Mouse (Mus musculus) midbrain, embryonic 16.5 days (tissue): ENCODE measurements around the gene Kremen2. TPM values are rescaled to one million over a fixed set of nuclear protein-coding genes. Genes with fewer than 3 reads are reported as not detected.

Experiments used
- ATAC-seq: fragments of 200-750 bp; cut with Nextera tagmentation; 2 replicates; pipeline ENCODE4 v1.8.0; 2017; ENCODE audit warnings: moderate TSS enrichment
- H3K27ac ChIP-seq: fragments of 300-500 bp; sonication (generic); 2 replicates; pipeline ENCODE4 v1.5.1; 2014; ENCODE audit warnings: mild to moderate bottlenecking, low read length, mixed read lengths
- H3K27me3 ChIP-seq: fragments of 300-500 bp; sonication (generic); 2 replicates; pipeline ENCODE4 v1.6.1; 2014; ENCODE audit warnings: low read depth, low read length, mixed read lengths; ENCODE audit not compliant: control insufficient read depth, insufficient read depth
- H3K36me3 ChIP-seq: fragments of 300-500 bp; sonication (generic); 2 replicates; pipeline ENCODE4 v1.6.1; 2014; ENCODE audit warnings: mild to moderate bottlenecking, low read length, moderate library complexity, mixed read lengths; ENCODE audit not compliant: control insufficient read depth, insufficient read depth
- H3K4me1 ChIP-seq: fragments of 300-500 bp; sonication (generic); 2 replicates; pipeline ENCODE4 v1.6.1; 2014; ENCODE audit warnings: mild to moderate bottlenecking, low read length, mixed read lengths; ENCODE audit not compliant: control insufficient read depth, insufficient read depth
- H3K4me2 ChIP-seq: fragments of 300-500 bp; sonication (generic); 2 replicates; pipeline ENCODE4 v1.6.1; 2014; ENCODE audit warnings: mild to moderate bottlenecking, low read length, mixed read lengths
- H3K4me3 ChIP-seq: fragments of 300-500 bp; sonication (generic); 2 replicates; pipeline ENCODE4 v1.5.1; 2014; ENCODE audit warnings: low read depth, mild to moderate bottlenecking, low read length, moderate library complexity, mixed read lengths
- H3K9ac ChIP-seq: fragments of 300-500 bp; sonication (generic); 2 replicates; pipeline ENCODE4 v1.6.1; 2014; ENCODE audit warnings: low read depth, low read length, mixed read lengths
- H3K9me3 ChIP-seq: fragments of 300-500 bp; sonication (generic); replicated peaks from 2 replicates; pipeline ENCODE4 v1.6.1; 2014; ENCODE audit warnings: mild to moderate bottlenecking, low read length, mixed read lengths; ENCODE audit not compliant: control insufficient read depth, poor library complexity, severe bottlenecking
- WGBS: fragments of 180-500 bp; shearing (Covaris S2); extraction: QIAGEN DNeasy Blood & Tissue Kit; methylation state at CpG from one replicate; pipeline ENCODE4 v1.1.7; 2014; 5-methylcytosine and 5-hydroxymethylcytosine counted together
- polyA plus RNA-seq: library from polyadenylated mRNA; unstranded; fragments of >200 nt; fragmentation: Nextera tagmentation; extraction: Ambion mirVana; gene quantifications from 2 replicates; pipeline ENCODE4 v1.2.1, GENCODE M21; 2015

The Kremen2 gene
- polyA plus RNA-seq, 1 experiment from 2014 or later: 1.6 TPM

- H3K9me3 ChIP-seq: no peaks in the 10 kb centered on the region
- H3K27me3 ChIP-seq: peaks cover 24% of the 10 kb centered on the region
- H3K4me1 ChIP-seq: peaks cover 13% of the 10 kb centered on the region
- H3K4me2 ChIP-seq: no peak overlapping the region
- H3K9ac ChIP-seq: no peak overlapping the region
- 43% methylated on average over 6 of the region's 6 CpGs for WGBS
- H3K27ac ChIP-seq: no peak overlapping the region
- peaks cover 16% of the 10 kb centered on the region for H3K36me3 ChIP-seq
- ATAC-seq: no peak
- H3K4me3 ChIP-seq: no peak overlapping the region
These were observed 2.4 kb upstream of the Kremen2 start for GRCm38 (mm10) chr17:23748026-23748425.

- Histone ChIP-seq H3K9ac (no peak overlapping the region), H3K4me1 (peaks cover 14% of the 10 kb centered on the region), H3K9me3 (no peaks in the 10 kb centered on the region), H3K4me3 (no peak overlapping the region), H3K36me3 (peaks cover 11% of the 10 kb centered on the region), H3K4me2 (no peak overlapping the region), H3K27me3 (peaks cover 29% of the 10 kb centered on the region), H3K27ac (no peak overlapping the region)
- ATAC-seq: no peak
- 84% methylated on average over 3 of the region's 3 CpGs for WGBS
These were observed 1.8 kb upstream of the Kremen2 start for GRCm38 (mm10) chr17:23747471-23747870.

GRCm38 (mm10) chr17:23746767-23747166 is 1.1 kb upstream of the Kremen2 start:
- Histone ChIP-seq H3K4me2 (no peak overlapping the region), H3K36me3 (peaks cover 4% of the 10 kb centered on the region), H3K4me1 (peaks cover 17% of the 10 kb centered on the region), H3K9ac (no peak overlapping the region), H3K9me3 (no peaks in the 10 kb centered on the region), H3K4me3 (no peak overlapping the region), H3K27me3 (peaks cover 36% of the 10 kb centered on the region), H3K27ac (no peak overlapping the region)
- WGBS: 86% methylated on average over 3 of the region's 3 CpGs
- no peak for ATAC-seq

- no peak for ATAC-seq
- H3K9me3 ChIP-seq: no peaks in the 10 kb centered on the region
- 4% methylated on average over 12 of the region's 12 CpGs for WGBS
- H3K9ac ChIP-seq: no peak overlapping the region
- peaks cover 17% of the 10 kb centered on the region for H3K4me1 ChIP-seq
- peak overlapping the region; percentile 50; the same call in 1 of the 2 replicates for H3K4me3 ChIP-seq
- no peak overlapping the region for H3K27ac ChIP-seq
- H3K4me2 ChIP-seq: peak overlapping the region; percentile 92
- no peaks in the 10 kb centered on the region for H3K36me3 ChIP-seq
- H3K27me3 ChIP-seq: peaks cover 40% of the 10 kb centered on the region
These were observed 678 bp upstream of the Kremen2 start for GRCm38 (mm10) chr17:23746311-23746710.

- peak overlapping the region; percentile 92 for H3K4me2 ChIP-seq
- peaks cover 45% of the 10 kb centered on the region for H3K27me3 ChIP-seq
- H3K4me3 ChIP-seq: peak overlapping the region; percentile 50; the same call in 1 of the 2 replicates
- no peak overlapping the region for H3K27ac ChIP-seq
- peaks cover 22% of the 10 kb centered on the region for H3K4me1 ChIP-seq
- no peaks in the 10 kb centered on the region for H3K9me3 ChIP-seq
- no peak for ATAC-seq
- no peaks in the 10 kb centered on the region for H3K36me3 ChIP-seq
- 0 out of 2 replicates have a peak overlapping the region, but pooled peaks have one; percentile 73 for H3K9ac ChIP-seq
- 5% methylated on average over 14 of the region's 14 CpGs for WGBS
These were observed 982 bp downstream of the Kremen2 start for GRCm38 (mm10) chr17:23744651-23745050.

GRCm38 (mm10) chr17:23744076-23744475 is 1.6 kb downstream of the Kremen2 start:
- H3K27me3 ChIP-seq: peaks cover 45% of the 10 kb centered on the region
- WGBS: 22% methylated on average over 8 of the region's 8 CpGs
- no peak overlapping the region for H3K9ac ChIP-seq
- no peak overlapping the region for H3K27ac ChIP-seq
- H3K36me3 ChIP-seq: no peaks in the 10 kb centered on the region
- no peak for ATAC-seq
- H3K4me3 ChIP-seq: no peak overlapping the region
- no peaks in the 10 kb centered on the region for H3K9me3 ChIP-seq
- no peak overlapping the region for H3K4me2 ChIP-seq
- H3K4me1 ChIP-seq: peaks cover 23% of the 10 kb centered on the region

GRCm38 (mm10) chr17:23742941-23743340 is 2.7 kb downstream of the Kremen2 start:
- WGBS: 65% methylated on average over 12 of the region's 12 CpGs
- Histone ChIP-seq H3K9me3 (no peaks in the 10 kb centered on the region), H3K4me3 (no peak overlapping the region), H3K36me3 (no peaks in the 10 kb centered on the region), H3K9ac (no peak overlapping the region), H3K27me3 (peaks cover 45% of the 10 kb centered on the region), H3K4me2 (no peak overlapping the region), H3K27ac (no peak overlapping the region), H3K4me1 (peaks cover 35% of the 10 kb centered on the region)
- no peak for ATAC-seq

GRCm38 (mm10) chr17:23742210-23742793 is 3.3 kb downstream of the Kremen2 start:
- Histone ChIP-seq H3K4me3 (peak overlapping the region; percentile 28), H3K4me2 (peak overlapping the region; percentile 52), H3K9me3 (no peaks in the 10 kb centered on the region), H3K36me3 (peaks cover 3% of the 10 kb centered on the region; the same call in 1 of the 2 replicates), H3K27me3 (peaks cover 45% of the 10 kb centered on the region), H3K27ac (no peak overlapping the region), H3K4me1 (peaks cover 38% of the 10 kb centered on the region), H3K9ac (peak overlapping the region; percentile 25; the same call in 1 of the 2 replicates)
- ATAC-seq: no peak
- 7% methylated on average over 44 of the region's 44 CpGs for WGBS

- Histone ChIP-seq H3K27me3 (peaks cover 40% of the 10 kb centered on the region), H3K27ac (no peak overlapping the region), H3K9me3 (no peaks in the 10 kb centered on the region), H3K4me3 (no peak overlapping the region; the same call in none of the 2 replicates), H3K4me2 (peak overlapping the region; percentile 52; the same call in 1 of the 2 replicates), H3K36me3 (peaks cover 3% of the 10 kb centered on the region; the same call in 1 of the 2 replicates), H3K9ac (peak overlapping the region; percentile 25; the same call in 1 of the 2 replicates), H3K4me1 (peaks cover 38% of the 10 kb centered on the region)
- WGBS: 46% methylated on average over 38 of the region's 38 CpGs
- no peak for ATAC-seq
These were observed 4.0 kb downstream of the Kremen2 start for GRCm38 (mm10) chr17:23741359-23742209.
